Comparison of ENCODE assay signal across 27 mouse cellular contexts in the genomic region with DNA sequence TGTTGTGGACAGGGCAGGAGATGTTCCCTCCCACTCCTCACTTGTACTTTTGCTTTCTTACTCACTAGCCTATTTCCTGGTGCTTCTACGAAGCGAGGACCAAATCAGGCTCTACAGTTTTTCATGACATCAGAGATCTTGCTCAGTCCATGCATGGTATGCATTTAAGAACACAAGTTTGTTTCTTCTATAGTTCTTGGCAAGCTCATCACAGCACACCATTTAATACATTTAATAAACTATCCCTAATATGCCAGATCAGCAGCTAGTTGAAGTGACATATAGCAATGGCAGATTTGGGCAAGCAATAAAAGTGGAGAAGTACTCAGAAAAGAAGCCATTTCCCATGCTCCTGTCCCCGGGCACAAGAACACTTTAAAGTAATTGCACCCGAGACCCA.
A peak's percentile ranks its signal among the peaks of the same experiment; 100 is the strongest.
DNase-seq lines count a peak whose midpoint lies in the region; ATAC-seq and TF ChIP-seq lines count a peak whose summit lies in the region.
"Had no signal": no experiment of that assay in that cellular context is flagged by ENCODE, and none has a peak within 500 bp of the region (broad histone marks: within the 10 kb centered on the region; RNA-seq: fewer than 3 reads in every experiment).

No protein-coding gene starts in this region.

- WGBS in heart, embryonic 13.5 days, result 74% methylated on average over 4 of the region's 4 CpGs
- 70% methylated on average over 4 of the region's 4 CpGs for WGBS in lung, embryonic 15.5 days

- no peak for TF ChIP-seq POLR2A in embryonic fibroblast, embryonic 13.5 days (IDR thresholded peaks at IDR 0.05; ENCODE audit: low read depth, low read length)

- H3K9me3 ChIP-seq in heart, embryonic 13.5 days, result no peaks in the 10 kb centered on the region
- H3K9me3 ChIP-seq in lung, embryonic 15.5 days, result no peaks in the 10 kb centered on the region
- H3K9me3 ChIP-seq in megakaryocyte, embryonic 14.5 days, result 0 out of 2 replicates have a peak, but pooled peaks cover 3% of the 10 kb centered on the region
- H3K9me3 ChIP-seq: embryonic facial prominence, embryonic 13.5 days; embryonic facial prominence, embryonic 15.5 days; forebrain, embryonic 13.5 days; forebrain, embryonic 15.5 days had no signal

- TF ChIP-seq CTCF in embryonic fibroblast, embryonic 13.5 days (IDR thresholded peaks at IDR 0.05; ENCODE audit: borderline replicate concordance, insufficient read depth, low read length), result no peak

- no peak overlapping the region for H3K4me2 ChIP-seq in heart, embryonic 13.5 days
- H3K4me2 ChIP-seq in lung, embryonic 15.5 days, result no peak overlapping the region
- H3K4me2 ChIP-seq: embryonic facial prominence, embryonic 13.5 days; embryonic facial prominence, embryonic 15.5 days; forebrain, embryonic 13.5 days; forebrain, embryonic 15.5 days had no signal

- no peaks in the 10 kb centered on the region for H3K36me3 ChIP-seq in heart, embryonic 13.5 days
- H3K36me3 ChIP-seq in lung, embryonic 15.5 days, result peaks cover 4% of the 10 kb centered on the region; the same call in 1 of the 2 replicates
- H3K36me3 ChIP-seq in megakaryocyte, embryonic 14.5 days (replicated peaks; ENCODE audit: low read length), result no peaks in the 10 kb centered on the region
- H3K36me3 ChIP-seq: embryonic facial prominence, embryonic 13.5 days; embryonic facial prominence, embryonic 15.5 days; forebrain, embryonic 15.5 days; G1E had no signal

- no peak for DNase-seq in heart, adult 9 months (ENCODE audit: low spot score in 2 of 2)
- DNase-seq in lung, adult 18-20 months, result no peak
- no peak for DNase-seq in left cerebral cortex, postnatal 25 days (ENCODE audit: low spot score in 2 of 2)
- DNase-seq: adrenal gland, postnatal 10 days; adrenal gland, postnatal 25 days; B cell, adult 2 months; cerebellum, adult 11 months; cerebellum, adult 18-20 months; cerebellum, adult 8-10 months; cerebellum, adult 9-11 months; cerebellum, postnatal 14 days; cerebellum, postnatal 36 days; embryo, embryonic 11 days had no signal

- H3K27ac ChIP-seq in heart, embryonic 13.5 days (replicated peaks), result peak overlapping the region; percentile 48
- H3K27ac ChIP-seq in lung, embryonic 15.5 days, result peak overlapping the region; percentile 69
- H3K27ac ChIP-seq in embryonic fibroblast, embryonic 13.5 days (ENCODE audit: insufficient read depth, low read length), result peak overlapping the region; percentile 67
- H3K27ac ChIP-seq: embryonic facial prominence, embryonic 13.5 days; embryonic facial prominence, embryonic 15.5 days; forebrain, embryonic 13.5 days; forebrain, embryonic 15.5 days had no signal

- no peaks in the 10 kb centered on the region for H3K27me3 ChIP-seq in heart, embryonic 13.5 days (replicated peaks)
- no peaks in the 10 kb centered on the region for H3K27me3 ChIP-seq in lung, embryonic 15.5 days
- H3K27me3 ChIP-seq in megakaryocyte, embryonic 14.5 days (replicated peaks), result peaks cover 2% of the 10 kb centered on the region
- H3K27me3 ChIP-seq: CH12.LX; embryonic facial prominence, embryonic 13.5 days; embryonic facial prominence, embryonic 15.5 days; forebrain, embryonic 13.5 days; forebrain, embryonic 15.5 days; Patski had no signal

- H3K4me1 ChIP-seq in heart, embryonic 13.5 days, result peaks cover 12% of the 10 kb centered on the region
- H3K4me1 ChIP-seq in lung, embryonic 15.5 days, result peaks cover 6% of the 10 kb centered on the region
- H3K4me1 ChIP-seq in megakaryocyte, embryonic 14.5 days, result peaks cover 4% of the 10 kb centered on the region; the same call in 1 of the 2 replicates
- peaks cover 10% of the 10 kb centered on the region for H3K4me1 ChIP-seq in embryonic fibroblast, embryonic 13.5 days (ENCODE audit: control insufficient read depth, insufficient read depth, low read length)
- H3K4me1 ChIP-seq: embryonic facial prominence, embryonic 13.5 days; embryonic facial prominence, embryonic 15.5 days; forebrain, embryonic 13.5 days; forebrain, embryonic 15.5 days had no signal

- intact Hi-C loops in left cerebral cortex, postnatal 25 days (cut with DNase I), result no loop called here

- no peak for ATAC-seq in heart, embryonic 13.5 days (ENCODE audit: extremely low read depth, insufficient number of reproducible peaks, low FRiP score, low TSS enrichment)
- ATAC-seq in lung, embryonic 15.5 days (ENCODE audit: borderline replicate concordance, extremely low read depth, low FRiP score, low TSS enrichment), result no peak
- ATAC-seq in megakaryocyte, adult 5-6 weeks (ENCODE audit: poor library complexity, severe bottlenecking), result no peak
- ATAC-seq: activated CD4-positive, CD25-positive, alpha-beta regulatory T cell, adult 4 months; CD4-positive, CD25-positive, alpha-beta regulatory T cell, adult 4 months; forebrain, embryonic 13.5 days; forebrain, embryonic 15.5 days had no signal

- no peak overlapping the region for H3K9ac ChIP-seq in heart, embryonic 13.5 days
- H3K9ac ChIP-seq in lung, embryonic 15.5 days, result no peak overlapping the region
- H3K9ac ChIP-seq: embryonic facial prominence, embryonic 13.5 days; embryonic facial prominence, embryonic 15.5 days; forebrain, embryonic 13.5 days; forebrain, embryonic 15.5 days had no signal

- no peak overlapping the region for H3K4me3 ChIP-seq in heart, embryonic 13.5 days
- H3K4me3 ChIP-seq in lung, embryonic 15.5 days, result no peak overlapping the region
- H3K4me3 ChIP-seq in megakaryocyte, embryonic 14.5 days (replicated peaks), result peak overlapping the region; percentile 56
- H3K4me3 ChIP-seq in embryonic fibroblast, embryonic 13.5 days (ENCODE audit: insufficient read depth, low read length), result no peak overlapping the region
- H3K4me3 ChIP-seq: embryonic facial prominence, embryonic 13.5 days; embryonic facial prominence, embryonic 15.5 days; forebrain, embryonic 13.5 days; forebrain, embryonic 15.5 days had no signal
